Mouse (Mus musculus) limb, embryonic 14.5 days (tissue): ENCODE measurements around the gene Sez6l2. TPM values are rescaled to one million over a fixed set of nuclear protein-coding genes. Genes with fewer than 3 reads are reported as not detected.

Experiments
- ATAC-seq: fragments of 200-750 bp; cut with Nextera tagmentation; 2 replicates; pipeline ENCODE4 v1.8.0; 2017; ENCODE audit warnings: low read depth, moderate number of reproducible peaks, moderate TSS enrichment; ENCODE audit not compliant: low FRiP score
- DNase-seq: peaks from one replicate; pipeline ENCODE4 v3.0.0-alpha.2; 2015; ENCODE audit warnings: low spot score
- H3K27ac ChIP-seq: fragments of 300-500 bp; sonication (generic); replicated peaks from 2 replicates; pipeline ENCODE4 v1.5.1; 2014; ENCODE audit warnings: low read depth, mild to moderate bottlenecking, low read length, moderate library complexity, mixed read lengths
- H3K27me3 ChIP-seq: fragments of 300-500 bp; sonication (generic); 2 replicates; pipeline ENCODE4 v1.6.1; 2014; ENCODE audit warnings: low read length, mixed read lengths; ENCODE audit not compliant: control insufficient read depth, insufficient read depth
- H3K36me3 ChIP-seq: fragments of 300-500 bp; sonication (generic); 2 replicates; pipeline ENCODE4 v1.6.1; 2014; ENCODE audit warnings: mild to moderate bottlenecking, low read length, moderate library complexity, mixed read lengths; ENCODE audit not compliant: control insufficient read depth, insufficient read depth
- H3K4me1 ChIP-seq: fragments of 300-500 bp; sonication (generic); 2 replicates; pipeline ENCODE4 v1.6.1; 2014; ENCODE audit warnings: antibody characterized with exemption, low read length, mixed read lengths; ENCODE audit not compliant: control insufficient read depth, insufficient read depth
- H3K4me2 ChIP-seq: fragments of 300-500 bp; sonication (generic); replicated peaks from 2 replicates; pipeline ENCODE4 v1.6.1; 2014; ENCODE audit warnings: low read depth, mild to moderate bottlenecking, low read length, moderate library complexity; ENCODE audit not compliant: severe bottlenecking
- H3K4me3 ChIP-seq: fragments of 300-500 bp; sonication (generic); replicated peaks from 2 replicates; pipeline ENCODE4 v1.5.1; 2014; ENCODE audit warnings: low read length
- H3K9ac ChIP-seq: fragments of 300-500 bp; sonication (generic); 2 replicates; pipeline ENCODE4 v1.6.1; 2014; ENCODE audit warnings: mild to moderate bottlenecking, low read depth, low read length, moderate library complexity; ENCODE audit not compliant: severe bottlenecking
- H3K9me3 ChIP-seq: fragments of 300-500 bp; sonication (generic); 2 replicates; pipeline ENCODE4 v1.6.1; 2016; ENCODE audit warnings: low read length; ENCODE audit not compliant: control insufficient read depth
- POLR2A ChIP-seq: fragments of 200-500 bp; IDR thresholded peaks from 2 replicates; pipeline ENCODE4 v1.8.0; 2012; ENCODE audit warnings: inconsistent platforms, mild to moderate bottlenecking, moderate library complexity, borderline replicate concordance; ENCODE audit not compliant: insufficient read depth, insufficient read length; ENCODE audit errors: extremely low read depth
- WGBS: fragments of 180-500 bp; shearing (Covaris S2); extraction: QIAGEN DNeasy Blood & Tissue Kit; methylation state at CpG from one replicate; pipeline ENCODE4 v1.1.7; 2014; 5-methylcytosine and 5-hydroxymethylcytosine counted together
- polyA plus RNA-seq, 2 experiments: library from polyadenylated mRNA; depleted of rRNA in 1 of 2; stranded (reverse) in 1 of 2; unstranded in 1 of 2; fragments of >200 nt; fragmentation: Nextera tagmentation in 1 of 2; extraction: Ambion mirVana in 1 of 2; gene quantifications; 2 replicates each; pipeline versions ENCODE4 v1.2.1 to v1.2.3; 2012 to 2014

The Sez6l2 gene
- polyA plus RNA-seq, 2 experiments, result 1.6 to 2.5 TPM

DNA sequence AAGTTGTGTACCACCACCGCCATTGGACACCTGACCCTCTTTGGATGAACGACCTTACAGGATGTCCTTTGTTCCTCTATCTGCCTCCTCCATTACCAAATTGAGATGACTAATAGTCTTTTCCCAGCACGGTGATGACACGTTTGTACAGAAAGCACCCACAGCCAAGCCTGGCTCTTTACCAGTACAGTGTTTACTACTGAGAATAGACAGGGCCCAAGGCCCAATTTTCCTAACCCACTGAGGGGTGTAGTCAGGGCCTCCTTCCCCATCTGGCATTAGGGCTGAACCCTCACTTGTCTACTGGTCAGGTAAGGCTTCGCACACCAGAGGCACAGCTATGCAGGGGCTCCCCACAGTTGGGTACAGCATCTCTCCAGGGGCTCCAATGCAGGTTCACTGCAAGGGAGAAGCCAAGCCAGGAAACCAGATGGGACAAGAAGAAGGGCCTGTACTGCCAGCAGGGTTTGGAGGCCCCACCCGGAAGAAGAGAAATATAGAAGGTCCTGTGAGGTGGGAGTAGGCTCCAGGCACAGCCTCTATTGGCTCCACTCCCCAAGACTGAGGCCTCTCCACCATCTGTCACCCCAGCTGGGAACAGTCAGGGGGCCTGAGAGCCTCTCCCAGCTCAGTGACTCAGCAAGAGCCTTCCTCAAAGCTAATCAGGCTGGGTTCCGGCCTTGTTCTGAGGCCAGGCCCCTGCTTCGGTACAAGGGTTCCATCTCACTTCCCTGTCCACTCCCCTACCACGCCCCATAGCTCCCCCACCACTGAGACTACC is 58.1 kb downstream of the Sez6l2 start:
- Histone ChIP-seq H3K36me3 (peaks cover 10% of the 10 kb centered on the region), H3K4me3 (no peak overlapping the region), H3K9ac (no peak overlapping the region), H3K27ac (no peak overlapping the region), H3K4me1 (no peaks in the 10 kb centered on the region; the same call in 1 of the 2 replicates), H3K9me3 (no peaks in the 10 kb centered on the region), H3K4me2 (no peak overlapping the region), H3K27me3 (no peaks in the 10 kb centered on the region)
- WGBS, result 67% methylated on average over 9 of the region's 9 CpGs
- ATAC-seq, result no peak
- peak; percentile 48 for DNase-seq
- no peak for TF ChIP-seq POLR2A

DNA sequence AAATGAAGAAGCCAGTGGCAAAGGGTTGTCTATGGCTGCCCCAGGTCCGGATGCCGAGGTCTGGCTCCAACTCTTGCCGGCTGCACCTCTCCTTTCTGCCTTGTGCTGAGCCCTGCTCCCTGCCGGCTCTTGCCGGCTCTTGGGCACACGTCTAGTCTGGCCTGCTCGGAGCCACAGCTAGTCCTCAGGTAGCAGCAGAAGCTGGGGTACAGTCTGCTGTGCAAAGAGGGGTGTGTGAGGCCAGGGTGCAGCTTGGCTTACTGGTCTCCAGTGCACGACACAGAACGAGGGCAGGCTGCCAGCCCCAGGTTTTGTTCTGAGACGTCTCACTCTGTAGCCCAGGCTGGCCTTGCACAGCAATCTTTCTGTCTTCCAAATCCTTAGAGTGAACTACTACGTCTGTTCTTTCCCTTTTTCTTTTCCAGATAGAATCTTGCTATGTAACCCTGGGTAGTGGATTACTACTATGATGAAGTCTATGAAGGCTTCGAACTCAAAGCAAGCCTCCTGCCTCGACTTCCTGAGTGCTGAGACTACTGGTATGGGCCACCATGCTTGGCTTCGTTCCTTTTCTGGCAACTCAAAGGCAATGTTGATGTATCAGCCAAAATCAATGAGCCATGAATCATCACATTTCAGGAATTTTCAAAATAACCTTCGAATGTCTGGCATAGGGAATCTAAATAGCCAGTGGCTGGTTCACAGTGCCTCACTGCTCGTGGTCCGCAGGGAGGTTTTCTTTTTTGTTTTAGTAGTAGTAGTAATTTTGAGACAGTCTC is 59.1 kb downstream of the Sez6l2 start:
- Histone ChIP-seq H3K27me3 (no peaks in the 10 kb centered on the region), H3K9ac (no peak overlapping the region), H3K9me3 (no peaks in the 10 kb centered on the region), H3K4me3 (no peak overlapping the region), H3K4me2 (no peak overlapping the region), H3K4me1 (no peaks in the 10 kb centered on the region; the same call in 1 of the 2 replicates), H3K36me3 (peaks cover 20% of the 10 kb centered on the region), H3K27ac (no peak overlapping the region)
- 85% methylated on average over 17 of the region's 17 CpGs for WGBS
- DNase-seq, result no peak
- ATAC-seq, result no peak
- no peak for TF ChIP-seq POLR2A

DNA sequence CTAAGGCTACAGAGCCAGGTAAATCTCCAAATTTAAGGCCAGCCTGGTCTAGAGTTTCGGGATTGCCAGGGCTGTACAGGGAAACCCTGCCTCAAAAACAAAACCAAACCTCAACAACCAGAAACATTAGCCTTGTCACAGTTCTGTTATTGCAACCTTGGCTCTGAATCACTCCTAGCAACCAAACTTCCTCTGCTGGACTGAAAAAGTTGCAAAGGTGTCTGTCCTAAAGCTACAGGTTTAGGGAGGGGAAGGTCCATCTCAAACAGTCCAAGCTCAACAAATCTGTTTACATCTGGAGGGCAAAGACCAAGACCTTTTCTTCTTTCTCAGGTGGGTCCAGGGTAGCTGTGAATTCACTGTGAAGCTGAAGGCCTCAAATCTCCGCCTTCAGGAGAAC is 60.7 kb downstream of the Sez6l2 start:
- Histone ChIP-seq H3K36me3 (peaks cover 34% of the 10 kb centered on the region), H3K27me3 (no peaks in the 10 kb centered on the region), H3K9me3 (no peaks in the 10 kb centered on the region), H3K27ac (no peak overlapping the region), H3K9ac (no peak overlapping the region), H3K4me1 (peaks cover 9% of the 10 kb centered on the region), H3K4me2 (no peak overlapping the region), H3K4me3 (no peak overlapping the region)
- WGBS, result 86% methylated on average over 2 of the region's 2 CpGs
- no peak for TF ChIP-seq POLR2A
- ATAC-seq (no peak), DNase-seq (no peak)

DNA sequence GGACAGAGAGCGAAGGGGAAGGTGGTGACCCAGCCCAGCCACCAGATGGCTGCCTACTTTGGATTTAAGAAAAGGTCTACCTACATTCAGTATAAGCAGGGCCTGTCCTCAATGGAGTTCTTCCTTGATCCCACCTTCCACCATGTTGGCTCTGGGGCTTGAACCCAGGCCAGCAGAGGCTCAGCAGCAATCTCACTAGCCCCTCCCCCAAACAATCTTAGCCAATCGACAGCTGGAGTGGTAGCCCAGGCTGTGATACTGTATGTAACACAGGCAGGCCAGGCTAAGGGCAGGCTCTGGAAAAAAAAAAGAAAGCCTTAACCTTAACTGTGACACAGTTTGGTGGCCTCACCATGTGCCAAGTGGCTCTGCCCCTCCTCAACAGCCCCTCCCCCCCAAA is 61.4 kb downstream of the Sez6l2 start:
- Histone ChIP-seq H3K27me3 (no peaks in the 10 kb centered on the region), H3K27ac (no peak overlapping the region), H3K9ac (no peak overlapping the region), H3K36me3 (peaks cover 35% of the 10 kb centered on the region), H3K9me3 (no peaks in the 10 kb centered on the region), H3K4me2 (no peak overlapping the region), H3K4me3 (no peak overlapping the region), H3K4me1 (peaks cover 10% of the 10 kb centered on the region)
- 68% methylated on average over 2 of the region's 2 CpGs for WGBS
- ATAC-seq (no peak), DNase-seq (no peak)
- TF ChIP-seq POLR2A, result no peak

DNA sequence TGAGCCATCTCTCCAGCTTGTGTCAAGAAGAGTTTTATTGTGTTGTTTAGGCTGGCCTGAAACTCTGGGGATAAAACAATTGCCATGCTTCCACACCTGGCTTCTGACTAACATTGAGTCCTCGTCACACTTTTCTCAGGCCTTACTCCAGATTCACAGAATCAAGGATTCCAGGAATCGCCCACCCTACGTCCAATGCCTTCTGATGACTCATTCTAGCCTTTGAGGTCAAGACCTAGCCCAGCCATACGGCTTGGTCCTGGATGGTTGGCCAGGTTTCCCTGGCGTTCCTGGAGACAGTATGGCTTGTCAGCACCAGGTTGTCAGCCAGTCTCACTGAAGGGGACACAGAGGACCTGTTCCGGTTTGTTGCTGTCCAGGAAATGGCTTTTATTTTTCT is 62.0 kb downstream of the Sez6l2 start:
- Histone ChIP-seq H3K4me2 (no peak overlapping the region), H3K27me3 (no peaks in the 10 kb centered on the region), H3K4me3 (no peak overlapping the region), H3K4me1 (peaks cover 10% of the 10 kb centered on the region), H3K27ac (no peak overlapping the region), H3K36me3 (peaks cover 35% of the 10 kb centered on the region), H3K9ac (no peak overlapping the region), H3K9me3 (no peaks in the 10 kb centered on the region)
- DNase-seq, result no peak
- ATAC-seq, result no peak
- WGBS, result 88% methylated on average over 6 of the region's 6 CpGs
- TF ChIP-seq POLR2A, result no peak
